Mouse (Mus musculus) hindbrain, embryonic 14.5 days (tissue): ENCODE results near the gene Fastkd5. TPM values are rescaled to one million over a fixed set of nuclear protein-coding genes. Genes with fewer than 3 reads are reported as not detected.
"Not testable (repeated sequence)": the region's sequence is repeated elsewhere in the genome, so short reads cannot be mapped to it uniquely, and the experiment has no call there.

Source experiments
- ATAC-seq: fragments of 200-750 bp; cut with Nextera tagmentation; 2 replicates; pipeline ENCODE4 v1.8.0; 2017; ENCODE audit warnings: moderate number of reproducible peaks, mild to moderate bottlenecking, moderate TSS enrichment, moderate library complexity; ENCODE audit not compliant: low FRiP score
- DNase-seq: peaks from one replicate; pipeline ENCODE4 v3.0.0-alpha.2; 2015; ENCODE audit warnings: low spot score
- H3K27ac ChIP-seq: fragments of 300-500 bp; sonication (generic); 2 replicates; pipeline ENCODE4 v1.5.1; 2014; ENCODE audit warnings: mild to moderate bottlenecking, moderate library complexity
- H3K27me3 ChIP-seq: fragments of 300-500 bp; sonication (generic); 2 replicates; pipeline ENCODE4 v1.6.1; 2014; ENCODE audit warnings: mild to moderate bottlenecking, low read length, mixed read lengths; ENCODE audit not compliant: control insufficient read depth, insufficient read depth
- H3K36me3 ChIP-seq: fragments of 300-500 bp; sonication (generic); replicated peaks from 2 replicates; pipeline ENCODE4 v1.6.1; 2014; ENCODE audit not compliant: control insufficient read depth, insufficient read depth
- H3K4me1 ChIP-seq: fragments of 300-500 bp; sonication (generic); replicated peaks from 2 replicates; pipeline ENCODE4 v1.6.1; 2014; ENCODE audit warnings: antibody characterized with exemption, low read length, mixed read lengths; ENCODE audit not compliant: control insufficient read depth, insufficient read depth
- H3K4me2 ChIP-seq: fragments of 300-500 bp; sonication (generic); replicated peaks from 2 replicates; pipeline ENCODE4 v1.6.1; 2014; ENCODE audit warnings: mild to moderate bottlenecking, moderate library complexity
- H3K4me3 ChIP-seq: fragments of 300-500 bp; sonication (generic); replicated peaks from 2 replicates; pipeline ENCODE4 v1.5.1; 2014; ENCODE audit warnings: mild to moderate bottlenecking, low read length
- H3K9ac ChIP-seq: fragments of 300-500 bp; sonication (generic); 2 replicates; pipeline ENCODE4 v1.6.1; 2014
- H3K9me3 ChIP-seq: fragments of 300-500 bp; sonication (generic); 2 replicates; pipeline ENCODE4 v1.6.1; 2016; ENCODE audit warnings: low read length; ENCODE audit not compliant: control insufficient read depth
- WGBS: fragments of 180-500 bp; shearing (Covaris S2); extraction: QIAGEN DNeasy Blood & Tissue Kit; methylation state at CpG from one replicate; pipeline ENCODE4 v1.1.7; 2014; 5-methylcytosine and 5-hydroxymethylcytosine counted together
- polyA plus RNA-seq: library from polyadenylated mRNA; unstranded; fragments of >200 nt; fragmentation: Nextera tagmentation; extraction: Ambion mirVana; gene quantifications from 2 replicates; pipeline ENCODE4 v1.2.1, GENCODE M21; 2014

Fastkd5 gene
- polyA plus RNA-seq, 1 experiment from 2014 or later: 11.5 TPM

DNA sequence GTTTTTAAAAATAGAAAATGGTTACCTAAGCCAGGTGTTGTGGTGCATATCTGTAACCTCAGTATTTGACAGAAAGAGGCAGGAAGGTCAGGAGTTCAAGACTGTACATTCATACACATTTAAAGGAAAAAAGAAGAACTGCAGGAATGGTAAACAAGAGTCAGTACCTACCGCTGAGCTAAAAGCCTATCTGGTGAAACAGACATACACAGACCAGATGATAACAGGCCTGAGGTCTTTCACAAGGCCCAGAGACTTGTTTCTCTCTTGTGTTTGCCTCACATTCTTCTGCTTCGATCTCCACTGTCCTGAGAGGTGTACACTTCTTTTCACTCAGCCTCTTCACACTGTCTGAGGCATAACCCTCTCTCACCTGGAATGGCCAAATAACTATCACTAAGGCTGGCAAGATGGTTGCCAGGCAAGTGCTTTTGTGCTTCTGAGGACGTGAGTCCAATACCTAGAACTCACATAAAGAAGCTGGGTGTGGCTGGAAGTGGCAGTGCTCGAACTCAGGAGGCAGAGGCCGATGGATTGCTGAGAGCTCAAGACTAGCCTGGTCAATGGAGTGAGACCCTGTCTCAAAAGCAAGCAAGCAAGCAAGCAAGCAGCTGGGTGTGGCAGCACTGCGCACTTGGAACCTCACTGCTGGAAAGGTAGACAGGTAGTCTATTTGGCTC, 26.0 kb upstream of the Fastkd5 start:
- Histone ChIP-seq H3K4me3 (no peak overlapping the region), H3K27ac (no peak overlapping the region), H3K4me1 (no peaks in the 10 kb centered on the region), H3K27me3 (no peaks in the 10 kb centered on the region), H3K9ac (no peak overlapping the region), H3K4me2 (no peak overlapping the region), H3K36me3 (peaks cover 88% of the 10 kb centered on the region), H3K9me3 (no peaks in the 10 kb centered on the region)
- DNase-seq (no peak), ATAC-seq (no peak)
- 93% methylated on average over 6 of the region's 6 CpGs for WGBS

DNA sequence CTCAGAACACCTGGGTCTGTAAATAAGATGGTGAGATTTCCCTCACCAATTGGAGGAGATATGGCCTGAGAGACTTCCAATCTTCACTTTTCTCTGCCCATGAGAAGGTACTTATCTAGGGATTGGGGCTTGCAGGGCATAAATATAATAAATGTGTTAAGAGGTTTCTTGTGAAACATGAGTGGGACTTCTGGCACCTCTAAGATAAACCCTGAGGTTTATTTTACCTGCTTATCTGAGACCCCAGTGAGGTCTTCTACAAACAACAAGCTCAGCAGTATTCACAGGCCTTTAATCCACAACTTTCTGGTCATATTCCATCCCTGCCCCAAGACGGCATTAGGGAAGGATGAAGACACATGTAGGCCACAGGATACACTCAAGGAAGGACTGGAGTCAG, 23.9 kb upstream of the Fastkd5 start:
- Histone ChIP-seq H3K27ac (no peak overlapping the region), H3K36me3 (peaks cover 79% of the 10 kb centered on the region), H3K4me3 (no peak overlapping the region), H3K9me3 (no peaks in the 10 kb centered on the region), H3K4me2 (no peak overlapping the region), H3K9ac (no peak overlapping the region), H3K27me3 (no peaks in the 10 kb centered on the region), H3K4me1 (no peaks in the 10 kb centered on the region)
- DNase-seq (no peak), ATAC-seq (no peak)
- WGBS: 93% methylated on average over 1 of the region's 1 CpGs

DNA sequence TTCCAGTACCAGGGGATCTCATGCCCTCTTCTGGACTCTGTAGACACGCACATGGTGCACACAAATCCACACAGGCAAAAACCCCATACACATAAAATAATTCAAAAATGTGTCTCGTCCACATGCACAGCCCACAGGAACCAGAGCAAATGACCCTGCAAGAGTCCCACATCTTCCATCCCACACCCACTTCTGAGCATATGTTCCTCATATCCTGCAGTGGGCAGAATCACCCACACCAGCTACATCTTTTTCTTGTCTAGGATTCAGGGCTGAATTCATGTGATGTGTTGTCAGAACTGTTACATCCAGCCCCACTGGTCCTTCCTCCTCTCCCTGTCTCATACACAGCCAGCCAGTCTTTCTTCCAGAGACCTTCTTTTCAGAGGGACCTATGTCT, 23.5 kb upstream of the Fastkd5 start:
- 96% methylated on average over 2 of the region's 2 CpGs for WGBS
- no peaks in the 10 kb centered on the region for H3K27me3 ChIP-seq
- no peaks in the 10 kb centered on the region for H3K4me1 ChIP-seq
- ATAC-seq: no peak
- H3K36me3 ChIP-seq: peaks cover 75% of the 10 kb centered on the region
- H3K27ac ChIP-seq: no peak overlapping the region
- no peaks in the 10 kb centered on the region for H3K9me3 ChIP-seq
- H3K4me2 ChIP-seq: no peak overlapping the region
- H3K9ac ChIP-seq: no peak overlapping the region
- no peak for DNase-seq
- H3K4me3 ChIP-seq: no peak overlapping the region

DNA sequence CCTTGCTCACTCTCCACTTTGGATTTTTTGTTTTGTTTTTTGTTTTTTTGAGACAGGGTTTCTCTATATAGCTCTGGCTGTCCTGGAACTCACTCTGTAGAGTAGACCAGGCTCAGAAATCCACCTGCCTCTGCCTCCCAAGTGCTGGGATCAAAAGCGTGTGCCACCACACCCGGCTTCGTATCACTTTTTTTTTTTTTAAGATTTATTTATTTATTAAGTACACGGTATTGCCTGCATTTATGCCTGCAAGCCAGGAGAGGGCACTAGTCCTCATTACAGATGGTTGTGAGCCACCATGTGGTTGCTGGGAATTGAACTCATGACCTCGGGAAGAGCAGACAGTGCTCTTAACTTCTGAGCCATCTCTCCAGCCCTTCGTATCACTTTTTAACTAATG, 19.2 kb upstream of the Fastkd5 start:
- not testable (repeated sequence) for H3K4me1 ChIP-seq, H3K27ac ChIP-seq, H3K4me3 ChIP-seq, H3K9ac ChIP-seq, H3K4me2 ChIP-seq, H3K27me3 ChIP-seq, DNase-seq, H3K9me3 ChIP-seq, ATAC-seq
- 84% methylated on average over 6 of the region's 6 CpGs for WGBS
- H3K36me3 ChIP-seq: peaks cover 39% of the 10 kb centered on the region

DNA sequence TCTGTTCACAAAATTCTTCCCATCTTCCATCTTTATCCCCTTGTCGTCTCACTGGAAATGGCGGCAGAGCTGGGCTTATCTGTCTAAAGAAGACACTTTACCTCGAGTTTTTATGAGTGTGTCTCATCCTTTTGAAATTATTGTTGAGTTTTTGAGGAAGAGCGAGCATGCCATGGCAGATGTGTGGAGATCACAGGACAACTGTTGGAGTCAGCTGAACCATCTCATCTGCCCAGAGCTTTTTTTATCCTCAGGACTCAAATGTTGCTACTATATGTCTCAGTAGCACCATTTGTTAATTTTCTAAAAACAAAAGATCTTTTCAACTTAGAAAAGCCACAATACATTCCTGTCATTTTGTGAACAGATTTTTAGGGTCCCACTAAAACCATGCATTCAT, 15.4 kb upstream of the Fastkd5 start:
- DNase-seq (no peak), ATAC-seq (no peak)
- Histone ChIP-seq H3K9ac (no peak overlapping the region), H3K27me3 (peaks cover 7% of the 10 kb centered on the region; the same call in 1 of the 2 replicates), H3K4me1 (peaks cover 14% of the 10 kb centered on the region), H3K4me2 (no peak overlapping the region), H3K36me3 (peaks cover 13% of the 10 kb centered on the region; the same call in 1 of the 2 replicates), H3K4me3 (no peak overlapping the region), H3K9me3 (no peaks in the 10 kb centered on the region), H3K27ac (no peak overlapping the region)
- 84% methylated on average over 4 of the region's 4 CpGs for WGBS

DNA sequence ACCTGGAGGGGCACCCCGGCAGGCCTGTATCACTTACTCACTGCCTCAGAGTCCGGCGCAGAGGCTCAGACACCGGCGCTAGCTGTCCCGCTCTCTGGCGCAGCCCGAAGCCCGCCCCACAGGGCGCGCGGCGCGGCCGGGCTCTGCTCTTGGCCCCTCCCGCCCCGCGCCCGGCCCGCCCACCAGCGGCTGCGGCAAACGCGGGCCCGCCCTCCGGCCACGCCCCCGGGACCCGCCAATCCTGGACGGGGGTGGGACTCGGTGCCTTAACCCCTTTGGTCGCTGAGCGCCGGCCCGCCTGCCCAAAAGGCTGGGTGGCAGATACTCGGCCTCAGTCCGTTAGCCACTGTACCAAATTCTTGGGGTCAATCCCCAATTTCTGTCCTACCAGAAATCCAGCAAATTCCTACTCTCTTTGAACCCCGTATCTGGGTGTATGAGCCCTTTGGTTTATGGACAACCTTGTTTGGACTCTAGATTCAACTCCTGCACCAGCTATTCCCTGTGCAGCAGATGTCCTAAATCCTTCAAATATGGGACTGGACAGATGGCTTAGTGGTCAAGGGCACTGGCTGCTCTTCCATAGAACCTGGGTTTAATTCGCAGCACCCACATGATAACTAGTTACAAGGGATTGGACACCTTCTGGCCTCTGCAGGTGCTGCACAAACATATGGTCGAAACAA, 13.0 kb upstream of the Fastkd5 start, which contains the start of gene Lzts3:
Gene Lzts3, minus strand, starts transcription at position 120 of the 686 bp plus-strand sequence.
- DNase-seq (peak; percentile 88), ATAC-seq (peak; percentile 94)
- Histone ChIP-seq H3K27me3 (peaks cover 24% of the 10 kb centered on the region), H3K4me2 (peak within 1 kb of the TSS; percentile 88), H3K4me1 (peaks cover 14% of the 10 kb centered on the region), H3K9ac (peak within 1 kb of the TSS; percentile 90), H3K27ac (peak within 1 kb of the TSS; percentile 68; the same call in 1 of the 2 replicates), H3K36me3 (peaks cover 7% of the 10 kb centered on the region; the same call in 1 of the 2 replicates), H3K4me3 (peak within 1 kb of the TSS; percentile 78), H3K9me3 (no peaks in the 10 kb centered on the region)
- WGBS: 4% methylated on average over 25 of the region's 40 CpGs

DNA sequence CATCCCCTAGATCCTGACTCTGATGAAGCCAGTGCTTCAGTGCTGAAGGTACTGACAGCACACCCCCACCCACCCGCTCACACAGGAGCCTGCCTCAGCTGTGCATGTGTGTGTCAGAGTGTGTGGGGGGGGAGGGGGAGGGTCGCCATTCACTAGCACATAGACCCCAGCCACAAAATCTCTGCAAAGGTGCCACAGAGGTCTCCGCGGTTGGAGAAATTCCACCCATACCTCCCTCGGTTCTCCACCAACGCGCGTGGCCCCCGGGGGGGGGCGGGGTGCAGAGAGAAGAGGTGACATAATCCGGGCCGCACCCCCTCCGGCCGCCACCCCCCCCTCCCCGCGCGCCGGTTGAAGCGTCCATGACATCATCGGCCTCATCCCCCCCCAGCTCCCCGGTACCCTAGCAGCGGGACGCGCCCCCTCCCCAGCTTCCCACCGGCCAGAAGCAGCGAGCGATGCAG, 12.4 kb upstream of the Fastkd5 start:
- H3K4me3 ChIP-seq: peak overlapping the region; percentile 78
- peak overlapping the region; percentile 88 for H3K4me2 ChIP-seq
- H3K27me3 ChIP-seq: peaks cover 30% of the 10 kb centered on the region
- DNase-seq (peak; percentile 61), ATAC-seq (peak; percentile 78)
- 0% methylated on average over 23 of the region's 27 CpGs for WGBS
- peak overlapping the region; percentile 68; the same call in 1 of the 2 replicates for H3K27ac ChIP-seq
- peak overlapping the region; percentile 90 for H3K9ac ChIP-seq
- H3K4me1 ChIP-seq: peaks cover 14% of the 10 kb centered on the region
- H3K36me3 ChIP-seq: peaks cover 4% of the 10 kb centered on the region; the same call in 1 of the 2 replicates
- H3K9me3 ChIP-seq: no peaks in the 10 kb centered on the region

DNA sequence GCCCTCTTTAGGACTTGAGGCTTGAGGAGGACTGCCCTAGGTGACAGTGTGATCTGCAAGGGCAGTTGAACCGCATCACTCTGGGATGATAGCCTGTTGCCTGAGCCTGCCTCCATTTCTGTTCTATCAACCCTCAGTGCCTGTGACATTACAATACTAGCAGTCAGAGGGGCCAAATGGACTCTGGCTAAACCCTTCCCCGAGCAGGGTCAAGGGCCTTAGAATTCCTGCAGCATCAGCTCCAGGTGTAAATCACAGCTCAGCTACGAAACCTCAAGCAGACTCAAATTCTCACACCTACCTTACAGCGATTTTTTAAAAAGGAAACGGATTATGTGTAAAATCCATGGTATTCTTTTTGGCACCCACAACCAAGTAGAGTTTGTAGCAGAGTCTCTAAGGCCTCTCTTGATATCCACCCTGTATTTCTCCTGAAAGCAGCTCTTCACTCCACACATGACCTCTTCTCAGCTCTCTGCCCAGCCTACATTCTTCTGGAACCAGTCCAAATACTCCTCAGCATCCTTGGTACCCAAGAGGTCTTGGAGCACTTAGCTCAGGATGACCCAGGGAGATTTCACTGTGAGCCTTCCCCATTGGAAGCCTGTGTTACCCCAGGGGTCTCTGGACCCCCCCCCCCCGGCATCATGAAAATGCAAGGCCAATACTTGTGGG, 11.7 kb upstream of the Fastkd5 start:
- Histone ChIP-seq H3K27ac (0 out of 2 replicates have a peak overlapping the region, but pooled peaks have one; percentile 68), H3K4me2 (peak overlapping the region; percentile 88), H3K36me3 (peaks cover 6% of the 10 kb centered on the region; the same call in 1 of the 2 replicates), H3K9ac (peak overlapping the region; percentile 90), H3K27me3 (peaks cover 37% of the 10 kb centered on the region), H3K9me3 (no peaks in the 10 kb centered on the region), H3K4me3 (peak overlapping the region; percentile 78), H3K4me1 (peaks cover 14% of the 10 kb centered on the region)
- 72% methylated on average over 6 of the region's 6 CpGs for WGBS
- DNase-seq (no peak), ATAC-seq (no peak)

DNA sequence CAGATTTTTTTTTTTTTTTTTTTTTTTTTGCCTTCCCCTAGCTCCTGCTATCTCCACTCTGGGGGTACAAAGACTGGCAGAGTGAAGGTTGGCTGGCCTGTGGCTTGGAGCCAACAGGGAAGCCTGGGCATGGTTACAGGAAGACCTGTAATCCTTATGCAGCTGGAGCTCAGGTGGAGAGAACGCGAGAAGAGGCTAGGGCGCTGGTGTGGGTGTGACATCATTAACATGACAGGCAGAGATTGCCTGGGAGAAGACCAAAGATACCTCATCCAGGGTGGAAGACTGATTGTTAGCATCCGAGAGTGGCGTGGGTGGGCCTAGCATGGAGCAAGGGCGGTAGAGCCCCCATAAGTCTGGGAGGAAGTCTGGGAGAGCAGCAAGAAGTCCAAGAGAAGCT, 9.4 kb upstream of the Fastkd5 start:
- Histone ChIP-seq H3K9me3 (no peaks in the 10 kb centered on the region), H3K27me3 (peaks cover 59% of the 10 kb centered on the region), H3K36me3 (peaks cover 22% of the 10 kb centered on the region), H3K9ac (no peak overlapping the region), H3K27ac (no peak overlapping the region), H3K4me3 (no peak overlapping the region), H3K4me1 (peaks cover 26% of the 10 kb centered on the region), H3K4me2 (no peak overlapping the region)
- DNase-seq (no peak), ATAC-seq (no peak)
- 77% methylated on average over 6 of the region's 6 CpGs for WGBS
